Mouse (Mus musculus): ENCODE measurements around the gene Piezo1. TPM values are rescaled to one million over a fixed set of nuclear protein-coding genes. Genes with fewer than 3 reads are reported as not detected.
A peak's percentile ranks its signal among the peaks of the same experiment; 100 is the strongest.

Gene Piezo1
- polyA plus RNA-seq, 1 experiment from 2014 or later: 5.2 TPM

- ATAC-seq (ENCODE audit: low FRiP score): no peak
- Histone ChIP-seq H3K27me3 (ENCODE audit: control insufficient read depth, insufficient read depth, low read length) (peaks cover 18% of the 10 kb centered on the region), H3K27ac (ENCODE audit: low read depth, low read length) (no peak overlapping the region), H3K4me3 (ENCODE audit: low read depth, low read length) (no peak overlapping the region), H3K9me3 (ENCODE audit: control insufficient read depth, low read length) (no peaks in the 10 kb centered on the region), H3K36me3 (ENCODE audit: control insufficient read depth, insufficient read depth, low read length) (no peaks in the 10 kb centered on the region), H3K9ac (ENCODE audit: low read depth, low read length) (no peak overlapping the region), H3K4me1 (replicated peaks; ENCODE audit: control insufficient read depth, insufficient read depth, low read length) (peaks cover 9% of the 10 kb centered on the region; the same call in 1 of the 2 replicates), H3K4me2 (replicated peaks; ENCODE audit: low read depth, low read length) (no peak overlapping the region)
- 60% methylated on average over 7 of the region's 7 CpGs for WGBS
- DNase-seq (ENCODE audit: low spot score): no peak
These were observed 86.1 kb downstream of the Piezo1 start for GRCm38 (mm10) chr8:122464985-122465384.

- Histone ChIP-seq H3K4me2 (replicated peaks; ENCODE audit: low read depth, low read length) (no peak overlapping the region), H3K4me3 (ENCODE audit: low read depth, low read length) (no peak overlapping the region), H3K27me3 (ENCODE audit: control insufficient read depth, insufficient read depth, low read length) (peaks cover 28% of the 10 kb centered on the region), H3K4me1 (replicated peaks; ENCODE audit: control insufficient read depth, insufficient read depth, low read length) (peaks cover 9% of the 10 kb centered on the region; the same call in 1 of the 2 replicates), H3K36me3 (ENCODE audit: control insufficient read depth, insufficient read depth, low read length) (no peaks in the 10 kb centered on the region), H3K27ac (ENCODE audit: low read depth, low read length) (no peak overlapping the region), H3K9me3 (ENCODE audit: control insufficient read depth, low read length) (no peaks in the 10 kb centered on the region), H3K9ac (ENCODE audit: low read depth, low read length) (no peak overlapping the region)
- DNase-seq (ENCODE audit: low spot score) (no peak), ATAC-seq (ENCODE audit: low FRiP score) (no peak)
- 67% methylated on average over 12 of the region's 12 CpGs for WGBS
These were observed 87.2 kb downstream of the Piezo1 start for GRCm38 (mm10) chr8:122463651-122464640.

GRCm38 (mm10) chr8:122462510-122462909 lies 88.6 kb downstream of the Piezo1 start:
- 68% methylated on average over 8 of the region's 8 CpGs for WGBS
- ATAC-seq (ENCODE audit: low FRiP score) (no peak), DNase-seq (ENCODE audit: low spot score) (no peak)
- H3K9ac ChIP-seq (ENCODE audit: low read depth, low read length): no peak overlapping the region
- peaks cover 33% of the 10 kb centered on the region for H3K27me3 ChIP-seq (ENCODE audit: control insufficient read depth, insufficient read depth, low read length)
- no peak overlapping the region for H3K4me3 ChIP-seq (ENCODE audit: low read depth, low read length)
- H3K4me2 ChIP-seq (replicated peaks; ENCODE audit: low read depth, low read length): no peak overlapping the region
- no peaks in the 10 kb centered on the region for H3K9me3 ChIP-seq (ENCODE audit: control insufficient read depth, low read length)
- no peaks in the 10 kb centered on the region for H3K36me3 ChIP-seq (ENCODE audit: control insufficient read depth, insufficient read depth, low read length)
- no peak overlapping the region for H3K27ac ChIP-seq (ENCODE audit: low read depth, low read length)
- H3K4me1 ChIP-seq (replicated peaks; ENCODE audit: control insufficient read depth, insufficient read depth, low read length): peaks cover 9% of the 10 kb centered on the region; the same call in 1 of the 2 replicates

- ATAC-seq (ENCODE audit: low FRiP score) (no peak), DNase-seq (ENCODE audit: low spot score) (no peak)
- 65% methylated on average over 11 of the region's 11 CpGs for WGBS
- Histone ChIP-seq H3K27me3 (ENCODE audit: control insufficient read depth, insufficient read depth, low read length) (peaks cover 33% of the 10 kb centered on the region), H3K36me3 (ENCODE audit: control insufficient read depth, insufficient read depth, low read length) (no peaks in the 10 kb centered on the region), H3K9ac (ENCODE audit: low read depth, low read length) (no peak overlapping the region), H3K4me2 (replicated peaks; ENCODE audit: low read depth, low read length) (no peak overlapping the region), H3K27ac (ENCODE audit: low read depth, low read length) (no peak overlapping the region), H3K9me3 (ENCODE audit: control insufficient read depth, low read length) (no peaks in the 10 kb centered on the region), H3K4me3 (ENCODE audit: low read depth, low read length) (no peak overlapping the region), H3K4me1 (replicated peaks; ENCODE audit: control insufficient read depth, insufficient read depth, low read length) (peaks cover 9% of the 10 kb centered on the region; the same call in 1 of the 2 replicates)
These were observed 89.5 kb downstream of the Piezo1 start for GRCm38 (mm10) chr8:122461473-122462148.

DNA sequence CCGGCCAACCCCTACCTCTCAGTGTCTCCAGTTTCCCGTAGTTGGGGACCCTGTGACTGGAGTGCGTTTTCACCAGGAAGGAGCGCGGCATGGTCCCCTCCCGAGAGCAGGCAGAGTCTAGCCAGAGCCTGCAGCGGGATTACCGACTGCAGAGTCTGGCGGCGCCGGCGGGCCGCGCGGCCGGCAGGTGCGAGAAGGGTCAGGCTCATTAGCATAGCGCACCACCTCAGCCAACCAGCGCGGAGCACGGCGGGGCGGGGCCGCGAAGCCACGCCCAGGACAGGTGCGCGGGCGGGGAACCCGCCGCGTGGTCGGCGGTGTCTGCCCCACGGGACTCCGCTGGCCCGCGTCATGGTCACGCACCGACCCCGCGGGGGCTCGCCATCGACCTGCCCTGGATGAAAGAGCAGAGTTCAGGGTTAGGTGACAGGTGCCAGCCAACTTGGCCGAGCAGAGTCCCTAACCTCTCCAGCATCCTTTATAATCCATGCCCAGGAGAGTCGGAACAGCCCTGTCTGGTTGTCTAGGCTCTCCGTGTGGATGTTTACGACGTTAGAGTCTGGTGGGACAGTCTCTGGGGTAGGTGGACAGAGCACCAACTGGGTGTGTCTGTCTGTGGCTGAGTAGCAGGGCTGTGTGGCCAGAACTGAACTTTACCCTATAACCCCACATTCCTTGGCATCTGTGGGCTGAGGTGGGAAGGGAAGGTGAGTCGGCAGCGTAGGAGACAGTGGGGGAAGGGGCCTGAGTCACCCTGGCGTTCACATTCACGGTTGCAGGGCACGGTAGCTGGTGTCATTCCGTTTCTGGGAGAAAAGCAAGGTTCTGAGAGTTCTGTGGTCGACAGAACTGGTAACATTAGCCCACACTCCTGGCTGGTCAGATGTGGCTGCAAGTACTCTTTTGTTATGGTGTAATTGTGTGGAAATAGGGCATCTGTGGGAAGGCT lies 90.3 kb downstream of the Piezo1 start, which contains the start of gene Snai3:
TSS of gene Snai3 (minus strand) at position 210 of the 949 bp plus-strand sequence.
- WGBS: 3% methylated on average over 54 of the region's 56 CpGs
- ATAC-seq (ENCODE audit: low FRiP score) (peak; percentile 65; the same call in 1 of the 2 replicates), DNase-seq (ENCODE audit: low spot score) (peak; percentile 47)
- H3K36me3 ChIP-seq (ENCODE audit: control insufficient read depth, insufficient read depth, low read length): no peaks in the 10 kb centered on the region
- H3K9me3 ChIP-seq (ENCODE audit: control insufficient read depth, low read length): no peaks in the 10 kb centered on the region
- H3K4me2 ChIP-seq (replicated peaks; ENCODE audit: low read depth, low read length): peak within 1 kb of the TSS; percentile 50
- H3K9ac ChIP-seq (ENCODE audit: low read depth, low read length): no peak within 1 kb of the TSS
- H3K27me3 ChIP-seq (ENCODE audit: control insufficient read depth, insufficient read depth, low read length): peaks cover 33% of the 10 kb centered on the region
- peaks cover 9% of the 10 kb centered on the region; the same call in 1 of the 2 replicates for H3K4me1 ChIP-seq (replicated peaks; ENCODE audit: control insufficient read depth, insufficient read depth, low read length)
- H3K27ac ChIP-seq (ENCODE audit: low read depth, low read length): no peak within 1 kb of the TSS
- peak within 1 kb of the TSS; percentile 29 for H3K4me3 ChIP-seq (ENCODE audit: low read depth, low read length)

DNA sequence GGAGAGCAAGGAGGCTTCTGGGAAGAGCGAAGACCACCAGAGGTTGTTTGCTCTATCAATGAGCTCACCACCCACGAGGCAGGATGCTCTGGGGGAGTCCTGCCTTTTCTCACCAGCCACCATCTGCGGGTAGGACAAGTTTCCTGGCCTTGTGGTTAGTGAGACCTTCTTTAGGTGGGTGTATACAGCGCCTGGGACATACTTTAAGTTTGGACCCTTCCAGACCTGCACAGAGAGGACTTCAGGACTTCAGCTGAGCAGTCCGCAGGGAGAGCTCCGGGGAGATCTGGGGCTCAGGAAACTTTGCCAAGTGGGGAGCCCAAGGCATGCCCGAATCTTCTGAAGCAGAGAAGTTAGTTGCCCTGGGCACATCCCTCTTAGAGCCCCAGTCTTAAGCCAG lies 91.1 kb downstream of the Piezo1 start:
- no peak overlapping the region for H3K27ac ChIP-seq (ENCODE audit: low read depth, low read length)
- H3K9ac ChIP-seq (ENCODE audit: low read depth, low read length): no peak overlapping the region
- H3K36me3 ChIP-seq (ENCODE audit: control insufficient read depth, insufficient read depth, low read length): no peaks in the 10 kb centered on the region
- DNase-seq (ENCODE audit: low spot score): peak; percentile 5
- 33% methylated on average over 7 of the region's 7 CpGs for WGBS
- no peak overlapping the region for H3K4me3 ChIP-seq (ENCODE audit: low read depth, low read length)
- peaks cover 33% of the 10 kb centered on the region for H3K27me3 ChIP-seq (ENCODE audit: control insufficient read depth, insufficient read depth, low read length)
- ATAC-seq (ENCODE audit: low FRiP score): no peak
- no peaks in the 10 kb centered on the region for H3K9me3 ChIP-seq (ENCODE audit: control insufficient read depth, low read length)
- H3K4me1 ChIP-seq (replicated peaks; ENCODE audit: control insufficient read depth, insufficient read depth, low read length): peaks cover 9% of the 10 kb centered on the region; the same call in 1 of the 2 replicates
- H3K4me2 ChIP-seq (replicated peaks; ENCODE audit: low read depth, low read length): peak overlapping the region; percentile 50

- no peak overlapping the region for H3K27ac ChIP-seq (ENCODE audit: low read depth, low read length)
- no peaks in the 10 kb centered on the region for H3K36me3 ChIP-seq (ENCODE audit: control insufficient read depth, insufficient read depth, low read length)
- peaks cover 9% of the 10 kb centered on the region; the same call in 1 of the 2 replicates for H3K4me1 ChIP-seq (replicated peaks; ENCODE audit: control insufficient read depth, insufficient read depth, low read length)
- no peak overlapping the region for H3K4me2 ChIP-seq (replicated peaks; ENCODE audit: low read depth, low read length)
- WGBS: 48% methylated on average over 6 of the region's 6 CpGs
- H3K9me3 ChIP-seq (ENCODE audit: control insufficient read depth, low read length): no peaks in the 10 kb centered on the region
- peak; percentile 27 for DNase-seq (ENCODE audit: low spot score)
- ATAC-seq (ENCODE audit: low FRiP score): no peak
- peaks cover 33% of the 10 kb centered on the region for H3K27me3 ChIP-seq (ENCODE audit: control insufficient read depth, insufficient read depth, low read length)
- H3K9ac ChIP-seq (ENCODE audit: low read depth, low read length): no peak overlapping the region
- no peak overlapping the region for H3K4me3 ChIP-seq (ENCODE audit: low read depth, low read length)
These were observed 91.8 kb downstream of the Piezo1 start for GRCm38 (mm10) chr8:122459218-122459900.

Measured in hindbrain, embryonic 11.5 days (tissue).